Mouse (Mus musculus) megakaryocyte, embryonic 14.5 days (primary cell): ENCODE results near the gene Pgpep1l.

Experiments
- FLI1 ChIP-seq: IDR thresholded peaks from 2 replicates; pipeline ENCODE4 v1.6.1; 2012; ENCODE audit warnings: low read length, inconsistent platforms, mixed read lengths
- GATA1 ChIP-seq: IDR thresholded peaks from 3 replicates; pipeline ENCODE4 v1.6.1; 2012; ENCODE audit warnings: mixed read lengths, low read length, inconsistent platforms, borderline replicate concordance

- TF ChIP-seq FLI1, result no peak
- no peak for TF ChIP-seq GATA1
These were observed 38.8 kb upstream of the Pgpep1l start for GRCm38 (mm10) chr7:68302586-68303433.
